Mouse (Mus musculus) brown adipose tissue, adult 24 weeks (tissue): ENCODE data around the gene Ifitm5. TPM values are rescaled to one million over a fixed set of nuclear protein-coding genes. Genes with fewer than 3 reads are reported as not detected.
A peak's percentile ranks its signal among the peaks of the same experiment; 100 is the strongest.

Source experiments
- H3K27ac ChIP-seq: fragments of 200-500 bp; replicated peaks from 2 replicates; pipeline ENCODE4 v1.5.1; 2012; ENCODE audit warnings: low read depth, mild to moderate bottlenecking, low read length
- H3K4me1 ChIP-seq: fragments of 200-500 bp; 2 replicates; pipeline ENCODE4 v1.6.1; 2012; ENCODE audit warnings: low read length, mixed read lengths; ENCODE audit not compliant: control insufficient read depth, insufficient read depth, insufficient read length
- H3K4me3 ChIP-seq: fragments of 200-500 bp; 2 replicates; pipeline ENCODE4 v1.5.1; 2012; ENCODE audit warnings: low read depth, mild to moderate bottlenecking, low read length, moderate library complexity; ENCODE audit not compliant: insufficient read depth
- polyA plus RNA-seq: library from polyadenylated mRNA; stranded (reverse); fragments of >200 nt; gene quantifications from 2 replicates; pipeline ENCODE4 v1.2.4, GENCODE M21; 2012; ENCODE audit not compliant: missing spikeins, insufficient read depth, insufficient read length

Gene Ifitm5
- polyA plus RNA-seq, 1 experiment, result not detected

- H3K27ac ChIP-seq, result peak overlapping the region; percentile 97
- peak overlapping the region; percentile 83 for H3K4me3 ChIP-seq
- peaks cover 27% of the 10 kb centered on the region for H3K4me1 ChIP-seq
Observed at GRCm38 (mm10) chr7:140953133-140953532, 3.0 kb upstream of the Ifitm5 start.

GRCm38 (mm10) chr7:140952441-140952840 lies 2.4 kb upstream of the Ifitm5 start:
- Histone ChIP-seq H3K27ac (peak overlapping the region; percentile 97), H3K4me1 (peaks cover 28% of the 10 kb centered on the region), H3K4me3 (0 out of 2 replicates have a peak overlapping the region, but pooled peaks have one; percentile 0)

- H3K4me1 ChIP-seq, result peaks cover 35% of the 10 kb centered on the region
- no peak overlapping the region for H3K4me3 ChIP-seq
- H3K27ac ChIP-seq, result peak overlapping the region; percentile 97
Observed at GRCm38 (mm10) chr7:140951765-140952164, 1.7 kb upstream of the Ifitm5 start.

GRCm38 (mm10) chr7:140951051-140951450 lies 960 bp upstream of the Ifitm5 start:
- peak overlapping the region; percentile 35 for H3K4me3 ChIP-seq
- peak overlapping the region; percentile 93 for H3K27ac ChIP-seq
- peaks cover 36% of the 10 kb centered on the region for H3K4me1 ChIP-seq

GRCm38 (mm10) chr7:140949255-140949654 lies 836 bp downstream of the Ifitm5 start:
- Histone ChIP-seq H3K27ac (no peak overlapping the region), H3K4me1 (peaks cover 37% of the 10 kb centered on the region)

GRCm38 (mm10) chr7:140948161-140948560 lies 1.9 kb downstream of the Ifitm5 start:
- Histone ChIP-seq H3K27ac (0 out of 2 replicates have a peak overlapping the region, but pooled peaks have one; percentile 12), H3K4me1 (peaks cover 37% of the 10 kb centered on the region), H3K4me3 (no peak overlapping the region)

More at GRCm38 (mm10) chr7:140949255-140949654, 836 bp downstream of the Ifitm5 start:
- no peak overlapping the region for H3K4me3 ChIP-seq

- Histone ChIP-seq H3K27ac (peak overlapping the region; percentile 56), H3K4me1 (peaks cover 43% of the 10 kb centered on the region), H3K4me3 (no peak overlapping the region)
Observed at GRCm38 (mm10) chr7:140946980-140947379, 3.1 kb downstream of the Ifitm5 start.

- Histone ChIP-seq H3K4me1 (peaks cover 40% of the 10 kb centered on the region), H3K27ac (peak overlapping the region; percentile 56), H3K4me3 (no peak overlapping the region)
Observed at GRCm38 (mm10) chr7:140946311-140946710, 3.8 kb downstream of the Ifitm5 start.

- Histone ChIP-seq H3K4me1 (peaks cover 31% of the 10 kb centered on the region), H3K27ac (no peak overlapping the region), H3K4me3 (no peak overlapping the region)
Observed at GRCm38 (mm10) chr7:140945247-140945646, 4.8 kb downstream of the Ifitm5 start.

GRCm38 (mm10) chr7:140944236-140944635 lies 5.9 kb downstream of the Ifitm5 start:
- no peak overlapping the region for H3K27ac ChIP-seq
- H3K4me3 ChIP-seq, result no peak overlapping the region
- peaks cover 27% of the 10 kb centered on the region for H3K4me1 ChIP-seq

GRCm38 (mm10) chr7:140943356-140943755 lies 6.7 kb downstream of the Ifitm5 start:
- Histone ChIP-seq H3K4me1 (peaks cover 27% of the 10 kb centered on the region), H3K27ac (0 out of 2 replicates have a peak overlapping the region, but pooled peaks have one; percentile 99), H3K4me3 (no peak overlapping the region)

GRCm38 (mm10) chr7:140942811-140943210 lies 7.3 kb downstream of the Ifitm5 start:
- Histone ChIP-seq H3K27ac (peak overlapping the region; percentile 99), H3K4me1 (peaks cover 27% of the 10 kb centered on the region), H3K4me3 (peak overlapping the region; percentile 2; the same call in 1 of the 2 replicates)

- H3K27ac ChIP-seq, result peak overlapping the region; percentile 99
- peaks cover 26% of the 10 kb centered on the region for H3K4me1 ChIP-seq
- peak overlapping the region; percentile 94 for H3K4me3 ChIP-seq
Observed at GRCm38 (mm10) chr7:140942341-140942740, 7.8 kb downstream of the Ifitm5 start.

GRCm38 (mm10) chr7:140941222-140942051 lies 8.7 kb downstream of the Ifitm5 start, which contains the start of gene Pgghg:
Gene Pgghg, plus strand, starts transcription at chr7:140941391.
- Histone ChIP-seq H3K27ac (peak within 1 kb of the TSS; percentile 100), H3K4me3 (peak within 1 kb of the TSS; percentile 94), H3K4me1 (peaks cover 17% of the 10 kb centered on the region)

- Histone ChIP-seq H3K27ac (no peak overlapping the region), H3K4me1 (peaks cover 12% of the 10 kb centered on the region; the same call in 1 of the 2 replicates), H3K4me3 (no peak overlapping the region)
Observed at GRCm38 (mm10) chr7:140939669-140940171, 10.4 kb downstream of the Ifitm5 start.
